Mouse (Mus musculus): Measurements from ENCODE around the gene Olfr794. TPM values are rescaled to one million over a fixed set of nuclear protein-coding genes. Genes with fewer than 3 reads are reported as not detected.

Gene Olfr794
- polyA plus RNA-seq (2014; fragmentation: Nextera tagmentation; extraction: Ambion mirVana): not detected in 2 replicates

GRCm38 (mm10) chr10:129567355-129567754 lies at the start of gene Olfr794:
Gene Olfr794, plus strand, starts transcription at chr10:129567655.
- DNase-seq (ENCODE audit: low spot score): no peak
- 80% methylated on average over 2 of the region's 2 CpGs for WGBS
- Histone ChIP-seq H3K9ac (ENCODE audit: low read depth, low read length) (no peak within 1 kb of the TSS), H3K36me3 (ENCODE audit: control insufficient read depth, insufficient read depth, low read length) (no peaks in the 10 kb centered on the region), H3K9me3 (ENCODE audit: control insufficient read depth, low read length) (no peaks in the 10 kb centered on the region), H3K4me2 (ENCODE audit: low read depth, low read length) (no peak within 1 kb of the TSS), H3K27me3 (replicated peaks; ENCODE audit: control insufficient read depth, insufficient read depth, low read length) (no peaks in the 10 kb centered on the region), H3K4me1 (ENCODE audit: control insufficient read depth, insufficient read depth, low read length) (no peaks in the 10 kb centered on the region), H3K4me3 (ENCODE audit: low read depth, low read length) (no peak within 1 kb of the TSS), H3K27ac (replicated peaks; ENCODE audit: low read depth, low read length) (no peak within 1 kb of the TSS)
- no peak for ATAC-seq (ENCODE audit: low read depth)

- Histone ChIP-seq H3K27me3 (replicated peaks; ENCODE audit: control insufficient read depth, insufficient read depth, low read length) (no peaks in the 10 kb centered on the region), H3K4me3 (ENCODE audit: low read depth, low read length) (no peak within 1 kb of the TSS), H3K4me2 (ENCODE audit: low read depth, low read length) (no peak within 1 kb of the TSS), H3K27ac (replicated peaks; ENCODE audit: low read depth, low read length) (no peak within 1 kb of the TSS), H3K9me3 (ENCODE audit: control insufficient read depth, low read length) (no peaks in the 10 kb centered on the region), H3K36me3 (ENCODE audit: control insufficient read depth, insufficient read depth, low read length) (no peaks in the 10 kb centered on the region), H3K4me1 (ENCODE audit: control insufficient read depth, insufficient read depth, low read length) (no peaks in the 10 kb centered on the region), H3K9ac (ENCODE audit: low read depth, low read length) (no peak within 1 kb of the TSS)
- no peak for DNase-seq (ENCODE audit: low spot score)
- no peak for ATAC-seq (ENCODE audit: low read depth)
- 60% methylated on average over 3 of the region's 3 CpGs for WGBS
Measured at GRCm38 (mm10) chr10:129521492-129521891, 46.0 kb upstream of the Olfr794 start, which contains the start of gene Olfr791. Gene Olfr791, plus strand, starts transcription at chr10:129521792.

- DNase-seq (ENCODE audit: low spot score) (no peak), ATAC-seq (ENCODE audit: low read depth) (no peak)
- no peaks in the 10 kb centered on the region for H3K4me1 ChIP-seq (ENCODE audit: control insufficient read depth, insufficient read depth, low read length)
- H3K27ac ChIP-seq (replicated peaks; ENCODE audit: low read depth, low read length): no peak within 1 kb of the TSS
- no peaks in the 10 kb centered on the region for H3K27me3 ChIP-seq (replicated peaks; ENCODE audit: control insufficient read depth, insufficient read depth, low read length)
- H3K4me3 ChIP-seq (ENCODE audit: low read depth, low read length): no peak within 1 kb of the TSS
- H3K36me3 ChIP-seq (ENCODE audit: control insufficient read depth, insufficient read depth, low read length): no peaks in the 10 kb centered on the region
- no peak within 1 kb of the TSS for H3K4me2 ChIP-seq (ENCODE audit: low read depth, low read length)
- H3K9ac ChIP-seq (ENCODE audit: low read depth, low read length): no peak within 1 kb of the TSS
- H3K9me3 ChIP-seq (ENCODE audit: control insufficient read depth, low read length): 0 out of 2 replicates have a peak, but pooled peaks cover 4% of the 10 kb centered on the region
- WGBS: 67% methylated on average over 1 of the region's 1 CpGs
Measured at GRCm38 (mm10) chr10:129538862-129539261, 28.6 kb upstream of the Olfr794 start, which contains the start of gene Olfr792. Gene Olfr792, plus strand, starts transcription at chr10:129539162.

GRCm38 (mm10) chr10:129549354-129549753 lies 18.1 kb upstream of the Olfr794 start:
- no peak for ATAC-seq (ENCODE audit: low read depth)
- no peak for DNase-seq (ENCODE audit: low spot score)

GRCm38 (mm10) chr10:129577066-129577465 lies 9.6 kb downstream of the Olfr794 start:
- Histone ChIP-seq H3K4me3 (ENCODE audit: low read depth, low read length) (no peak overlapping the region), H3K4me2 (ENCODE audit: low read depth, low read length) (no peak overlapping the region), H3K9me3 (ENCODE audit: control insufficient read depth, low read length) (no peaks in the 10 kb centered on the region), H3K9ac (ENCODE audit: low read depth, low read length) (no peak overlapping the region), H3K27me3 (replicated peaks; ENCODE audit: control insufficient read depth, insufficient read depth, low read length) (no peaks in the 10 kb centered on the region), H3K4me1 (ENCODE audit: control insufficient read depth, insufficient read depth, low read length) (no peaks in the 10 kb centered on the region), H3K27ac (replicated peaks; ENCODE audit: low read depth, low read length) (no peak overlapping the region), H3K36me3 (ENCODE audit: control insufficient read depth, insufficient read depth, low read length) (no peaks in the 10 kb centered on the region)
- ATAC-seq (ENCODE audit: low read depth) (no peak), DNase-seq (ENCODE audit: low spot score) (no peak)
- WGBS: 68% methylated on average over 1 of the region's 1 CpGs

More at GRCm38 (mm10) chr10:129549354-129549753, 18.1 kb upstream of the Olfr794 start:
- Histone ChIP-seq H3K27me3 (replicated peaks; ENCODE audit: control insufficient read depth, insufficient read depth, low read length) (no peaks in the 10 kb centered on the region), H3K4me1 (ENCODE audit: control insufficient read depth, insufficient read depth, low read length) (no peaks in the 10 kb centered on the region), H3K36me3 (ENCODE audit: control insufficient read depth, insufficient read depth, low read length) (no peaks in the 10 kb centered on the region), H3K27ac (replicated peaks; ENCODE audit: low read depth, low read length) (no peak overlapping the region), H3K9me3 (ENCODE audit: control insufficient read depth, low read length) (0 out of 2 replicates have a peak, but pooled peaks cover 1% of the 10 kb centered on the region), H3K4me3 (ENCODE audit: low read depth, low read length) (no peak overlapping the region), H3K4me2 (ENCODE audit: low read depth, low read length) (no peak overlapping the region), H3K9ac (ENCODE audit: low read depth, low read length) (no peak overlapping the region)
- 59% methylated on average over 1 of the region's 1 CpGs for WGBS

GRCm38 (mm10) chr10:129612470-129612869 lies 45.0 kb downstream of the Olfr794 start, which contains the start of gene Olfr796:
Gene Olfr796, minus strand, starts transcription at chr10:129612570.
- Histone ChIP-seq H3K27me3 (replicated peaks; ENCODE audit: control insufficient read depth, insufficient read depth, low read length) (no peaks in the 10 kb centered on the region), H3K4me2 (ENCODE audit: low read depth, low read length) (no peak within 1 kb of the TSS), H3K9ac (ENCODE audit: low read depth, low read length) (no peak within 1 kb of the TSS), H3K4me1 (ENCODE audit: control insufficient read depth, insufficient read depth, low read length) (no peaks in the 10 kb centered on the region), H3K9me3 (ENCODE audit: control insufficient read depth, low read length) (no peaks in the 10 kb centered on the region), H3K36me3 (ENCODE audit: control insufficient read depth, insufficient read depth, low read length) (no peaks in the 10 kb centered on the region), H3K27ac (replicated peaks; ENCODE audit: low read depth, low read length) (no peak within 1 kb of the TSS), H3K4me3 (ENCODE audit: low read depth, low read length) (no peak within 1 kb of the TSS)
- no peak for ATAC-seq (ENCODE audit: low read depth)
- DNase-seq (ENCODE audit: low spot score): no peak
- WGBS: 94% methylated on average over 1 of the region's 1 CpGs

- H3K27me3 ChIP-seq (replicated peaks; ENCODE audit: control insufficient read depth, insufficient read depth, low read length): no peaks in the 10 kb centered on the region
- H3K9ac ChIP-seq (ENCODE audit: low read depth, low read length): no peak overlapping the region
- no peak overlapping the region for H3K4me2 ChIP-seq (ENCODE audit: low read depth, low read length)
- no peak overlapping the region for H3K4me3 ChIP-seq (ENCODE audit: low read depth, low read length)
- no peaks in the 10 kb centered on the region for H3K9me3 ChIP-seq (ENCODE audit: control insufficient read depth, low read length)
- no peak overlapping the region for H3K27ac ChIP-seq (replicated peaks; ENCODE audit: low read depth, low read length)
- DNase-seq (ENCODE audit: low spot score) (no peak), ATAC-seq (ENCODE audit: low read depth) (no peak)
- no peaks in the 10 kb centered on the region for H3K36me3 ChIP-seq (ENCODE audit: control insufficient read depth, insufficient read depth, low read length)
- WGBS: 8% methylated on average over 1 of the region's 1 CpGs
- H3K4me1 ChIP-seq (ENCODE audit: control insufficient read depth, insufficient read depth, low read length): no peaks in the 10 kb centered on the region
Measured at GRCm38 (mm10) chr10:129621724-129622123, 54.3 kb downstream of the Olfr794 start.

Small RNA genes lying within 50 kb of the gene (microRNA-seq; reads per million reads assigned to microRNA genes)
- not detected for gene Gm23252 (ENCODE audit: borderline number of aligned reads)

Other genes starting within 250 kb of the Olfr794 start
- not detected in 2 replicates for gene Olfr780, start 249.5 kb upstream of the Olfr794 start, polyA plus RNA-seq (2014; fragmentation: Nextera tagmentation; extraction: Ambion mirVana)
- not detected in 2 replicates for gene Olfr781, start 238.8 kb upstream of the Olfr794 start, polyA plus RNA-seq (2014; fragmentation: Nextera tagmentation; extraction: Ambion mirVana)
- not detected in 2 replicates for gene Olfr782, start 218.8 kb upstream of the Olfr794 start, polyA plus RNA-seq (2014; fragmentation: Nextera tagmentation; extraction: Ambion mirVana)
- 0.14 TPM in 1 of 2 replicates, not detected in the other for gene Olfr784, start 183.6 kb upstream of the Olfr794 start, polyA plus RNA-seq (2014; fragmentation: Nextera tagmentation; extraction: Ambion mirVana)
- not detected in 2 replicates for gene Olfr785, start 162.2 kb upstream of the Olfr794 start, polyA plus RNA-seq (2014; fragmentation: Nextera tagmentation; extraction: Ambion mirVana)
- not detected in 2 replicates for gene Olfr786, start 140.3 kb upstream of the Olfr794 start, polyA plus RNA-seq (2014; fragmentation: Nextera tagmentation; extraction: Ambion mirVana)
- not detected in 2 replicates for gene Olfr787, start 105.8 kb upstream of the Olfr794 start, polyA plus RNA-seq (2014; fragmentation: Nextera tagmentation; extraction: Ambion mirVana)
- gene Olfr788, start 96.7 kb upstream of the Olfr794 start, polyA plus RNA-seq (2014; fragmentation: Nextera tagmentation; extraction: Ambion mirVana): not detected in 2 replicates
- gene Olfr789, start 82.9 kb upstream of the Olfr794 start, polyA plus RNA-seq (2014; fragmentation: Nextera tagmentation; extraction: Ambion mirVana): not detected in 2 replicates
- not detected in 2 replicates for gene Olfr790, start 69.2 kb upstream of the Olfr794 start, polyA plus RNA-seq (2014; fragmentation: Nextera tagmentation; extraction: Ambion mirVana)
- gene Olfr791, start 45.9 kb upstream of the Olfr794 start, polyA plus RNA-seq (2014; fragmentation: Nextera tagmentation; extraction: Ambion mirVana): not detected in 2 replicates
- gene Olfr792, start 28.5 kb upstream of the Olfr794 start, polyA plus RNA-seq (2014; fragmentation: Nextera tagmentation; extraction: Ambion mirVana): not detected in 2 replicates
- gene Olfr796, start 44.9 kb downstream of the Olfr794 start, polyA plus RNA-seq (2014; fragmentation: Nextera tagmentation; extraction: Ambion mirVana): not detected in 2 replicates
- not detected in 2 replicates for gene Olfr798, start 60.3 kb downstream of the Olfr794 start, polyA plus RNA-seq (2014; fragmentation: Nextera tagmentation; extraction: Ambion mirVana)
- gene Olfr799, start 69.8 kb downstream of the Olfr794 start, polyA plus RNA-seq (2014; fragmentation: Nextera tagmentation; extraction: Ambion mirVana): not detected in 2 replicates
- gene Olfr800, start 90.0 kb downstream of the Olfr794 start, polyA plus RNA-seq (2014; fragmentation: Nextera tagmentation; extraction: Ambion mirVana): not detected in 2 replicates
- not detected in 2 replicates for gene Olfr801, start 106.2 kb downstream of the Olfr794 start, polyA plus RNA-seq (2014; fragmentation: Nextera tagmentation; extraction: Ambion mirVana)
- not detected in 2 replicates for gene Olfr802, start 120.5 kb downstream of the Olfr794 start, polyA plus RNA-seq (2014; fragmentation: Nextera tagmentation; extraction: Ambion mirVana)
- gene Olfr803, start 126.6 kb downstream of the Olfr794 start, polyA plus RNA-seq (2014; fragmentation: Nextera tagmentation; extraction: Ambion mirVana): not detected in 2 replicates
- gene Olfr804, start 135.6 kb downstream of the Olfr794 start, polyA plus RNA-seq (2014; fragmentation: Nextera tagmentation; extraction: Ambion mirVana): not detected in 2 replicates
- gene Olfr805, start 161.7 kb downstream of the Olfr794 start, polyA plus RNA-seq (2014; fragmentation: Nextera tagmentation; extraction: Ambion mirVana): not detected in 2 replicates
- not detected in 2 replicates for gene Olfr806, start 174.3 kb downstream of the Olfr794 start, polyA plus RNA-seq (2014; fragmentation: Nextera tagmentation; extraction: Ambion mirVana)
- not detected in 2 replicates for gene Olfr807, start 190.1 kb downstream of the Olfr794 start, polyA plus RNA-seq (2014; fragmentation: Nextera tagmentation; extraction: Ambion mirVana)
- gene Olfr808, start 197.8 kb downstream of the Olfr794 start, polyA plus RNA-seq (2014; fragmentation: Nextera tagmentation; extraction: Ambion mirVana): not detected in 2 replicates
- gene Olfr809, start 207.0 kb downstream of the Olfr794 start, polyA plus RNA-seq (2014; fragmentation: Nextera tagmentation; extraction: Ambion mirVana): not detected in 2 replicates
- 0.07 and 0.22 TPM in 2 replicates for gene Olfr810, start 227.3 kb downstream of the Olfr794 start, polyA plus RNA-seq (2014; fragmentation: Nextera tagmentation; extraction: Ambion mirVana)
- gene Olfr811, start 236.7 kb downstream of the Olfr794 start, polyA plus RNA-seq (2014; fragmentation: Nextera tagmentation; extraction: Ambion mirVana): not detected in 2 replicates